Mouse (Mus musculus): Measurements from ENCODE around the gene Kansl1. TPM values are rescaled to one million over a fixed set of nuclear protein-coding genes. Genes with fewer than 3 reads are reported as not detected.

Gene Kansl1
- polyA plus RNA-seq, 1 experiment from 2014 or later = 30.2 TPM

- H3K27me3 ChIP-seq (ENCODE audit: control insufficient read depth, insufficient read depth, low read length) = no peaks in the 10 kb centered on the region
- no peaks in the 10 kb centered on the region for H3K4me1 ChIP-seq (ENCODE audit: control insufficient read depth, insufficient read depth, low read length)
- no peak overlapping the region for H3K9ac ChIP-seq (replicated peaks; ENCODE audit: low read depth, low read length)
- H3K4me3 ChIP-seq (ENCODE audit: low read depth, low read length) = no peak overlapping the region
- no peak for ATAC-seq (ENCODE audit: low read depth)
- H3K27ac ChIP-seq (ENCODE audit: low read depth, low read length) = no peak overlapping the region
- H3K9me3 ChIP-seq (ENCODE audit: control insufficient read depth, low read length) = no peaks in the 10 kb centered on the region
- no peaks in the 10 kb centered on the region for H3K36me3 ChIP-seq (ENCODE audit: control insufficient read depth, insufficient read depth, low read length)
- H3K4me2 ChIP-seq (ENCODE audit: low read depth, low read length) = no peak overlapping the region
- WGBS = 81% methylated on average over 1 of the region's 1 CpGs
These were observed 76.5 kb downstream of the Kansl1 start for GRCm38 (mm10) chr11:104392153-104392552.

- WGBS = 94% methylated on average over 1 of the region's 1 CpGs
- no peak for ATAC-seq (ENCODE audit: low read depth)
- Histone ChIP-seq H3K4me1 (ENCODE audit: control insufficient read depth, insufficient read depth, low read length) (no peaks in the 10 kb centered on the region), H3K36me3 (ENCODE audit: control insufficient read depth, insufficient read depth, low read length) (no peaks in the 10 kb centered on the region), H3K9me3 (ENCODE audit: control insufficient read depth, low read length) (no peaks in the 10 kb centered on the region), H3K27me3 (ENCODE audit: control insufficient read depth, insufficient read depth, low read length) (no peaks in the 10 kb centered on the region), H3K4me2 (ENCODE audit: low read depth, low read length) (no peak overlapping the region), H3K4me3 (ENCODE audit: low read depth, low read length) (no peak overlapping the region), H3K9ac (replicated peaks; ENCODE audit: low read depth, low read length) (no peak overlapping the region), H3K27ac (ENCODE audit: low read depth, low read length) (no peak overlapping the region)
These were observed 81.4 kb downstream of the Kansl1 start for GRCm38 (mm10) chr11:104387284-104387683.

GRCm38 (mm10) chr11:104386595-104386994 is 82.1 kb downstream of the Kansl1 start:
- no peak overlapping the region for H3K4me3 ChIP-seq (ENCODE audit: low read depth, low read length)
- no peak for ATAC-seq (ENCODE audit: low read depth)
- H3K4me2 ChIP-seq (ENCODE audit: low read depth, low read length) = no peak overlapping the region
- H3K4me1 ChIP-seq (ENCODE audit: control insufficient read depth, insufficient read depth, low read length) = no peaks in the 10 kb centered on the region
- no peaks in the 10 kb centered on the region for H3K9me3 ChIP-seq (ENCODE audit: control insufficient read depth, low read length)
- H3K27ac ChIP-seq (ENCODE audit: low read depth, low read length) = no peak overlapping the region
- H3K27me3 ChIP-seq (ENCODE audit: control insufficient read depth, insufficient read depth, low read length) = no peaks in the 10 kb centered on the region
- no peak overlapping the region for H3K9ac ChIP-seq (replicated peaks; ENCODE audit: low read depth, low read length)
- H3K36me3 ChIP-seq (ENCODE audit: control insufficient read depth, insufficient read depth, low read length) = no peaks in the 10 kb centered on the region
- whole genome bisulfite sequencing = 95% methylated on average over 1 of the region's 1 CpGs

- no peaks in the 10 kb centered on the region for H3K27me3 ChIP-seq (ENCODE audit: control insufficient read depth, insufficient read depth, low read length)
These were observed 85.4 kb downstream of the Kansl1 start for GRCm38 (mm10) chr11:104383167-104383810.

GRCm38 (mm10) chr11:104381887-104382286 is 86.8 kb downstream of the Kansl1 start:
- Histone ChIP-seq H3K9me3 (ENCODE audit: control insufficient read depth, low read length) (no peaks in the 10 kb centered on the region), H3K36me3 (ENCODE audit: control insufficient read depth, insufficient read depth, low read length) (no peaks in the 10 kb centered on the region), H3K27me3 (ENCODE audit: control insufficient read depth, insufficient read depth, low read length) (no peaks in the 10 kb centered on the region), H3K27ac (ENCODE audit: low read depth, low read length) (no peak overlapping the region), H3K4me3 (ENCODE audit: low read depth, low read length) (no peak overlapping the region), H3K9ac (replicated peaks; ENCODE audit: low read depth, low read length) (no peak overlapping the region), H3K4me1 (ENCODE audit: control insufficient read depth, insufficient read depth, low read length) (no peaks in the 10 kb centered on the region), H3K4me2 (ENCODE audit: low read depth, low read length) (no peak overlapping the region)
- WGBS = 85% methylated on average over 4 of the region's 4 CpGs
- ATAC-seq (ENCODE audit: low read depth) = no peak

More at GRCm38 (mm10) chr11:104383167-104383810, 85.4 kb downstream of the Kansl1 start:
- 95% methylated on average over 2 of the region's 2 CpGs for WGBS
- Histone ChIP-seq H3K4me3 (ENCODE audit: low read depth, low read length) (no peak overlapping the region), H3K4me2 (ENCODE audit: low read depth, low read length) (no peak overlapping the region), H3K9me3 (ENCODE audit: control insufficient read depth, low read length) (no peaks in the 10 kb centered on the region), H3K4me1 (ENCODE audit: control insufficient read depth, insufficient read depth, low read length) (no peaks in the 10 kb centered on the region), H3K36me3 (ENCODE audit: control insufficient read depth, insufficient read depth, low read length) (no peaks in the 10 kb centered on the region), H3K27ac (ENCODE audit: low read depth, low read length) (no peak overlapping the region), H3K9ac (replicated peaks; ENCODE audit: low read depth, low read length) (no peak overlapping the region)
- ATAC-seq (ENCODE audit: low read depth) = no peak

GRCm38 (mm10) chr11:104379635-104380034 is 89.0 kb downstream of the Kansl1 start:
- no peaks in the 10 kb centered on the region for H3K36me3 ChIP-seq (ENCODE audit: control insufficient read depth, insufficient read depth, low read length)
- no peak overlapping the region for H3K4me2 ChIP-seq (ENCODE audit: low read depth, low read length)
- no peak for ATAC-seq (ENCODE audit: low read depth)
- H3K9me3 ChIP-seq (ENCODE audit: control insufficient read depth, low read length) = no peaks in the 10 kb centered on the region
- WGBS = 71% methylated on average over 1 of the region's 1 CpGs
- H3K9ac ChIP-seq (replicated peaks; ENCODE audit: low read depth, low read length) = no peak overlapping the region
- H3K4me1 ChIP-seq (ENCODE audit: control insufficient read depth, insufficient read depth, low read length) = no peaks in the 10 kb centered on the region
- no peaks in the 10 kb centered on the region for H3K27me3 ChIP-seq (ENCODE audit: control insufficient read depth, insufficient read depth, low read length)
- H3K4me3 ChIP-seq (ENCODE audit: low read depth, low read length) = no peak overlapping the region
- H3K27ac ChIP-seq (ENCODE audit: low read depth, low read length) = no peak overlapping the region

GRCm38 (mm10) chr11:104376291-104376690 is 92.4 kb downstream of the Kansl1 start:
- peaks cover 8% of the 10 kb centered on the region; the same call in 1 of the 2 replicates for H3K36me3 ChIP-seq (ENCODE audit: control insufficient read depth, insufficient read depth, low read length)
- no peak overlapping the region for H3K4me2 ChIP-seq (ENCODE audit: low read depth, low read length)
- WGBS = 83% methylated on average over 3 of the region's 3 CpGs
- H3K9ac ChIP-seq (replicated peaks; ENCODE audit: low read depth, low read length) = no peak overlapping the region
- H3K4me3 ChIP-seq (ENCODE audit: low read depth, low read length) = no peak overlapping the region
- no peak overlapping the region for H3K27ac ChIP-seq (ENCODE audit: low read depth, low read length)
- ATAC-seq (ENCODE audit: low read depth) = no peak
- no peaks in the 10 kb centered on the region for H3K9me3 ChIP-seq (ENCODE audit: control insufficient read depth, low read length)
- no peaks in the 10 kb centered on the region for H3K4me1 ChIP-seq (ENCODE audit: control insufficient read depth, insufficient read depth, low read length)
- no peaks in the 10 kb centered on the region for H3K27me3 ChIP-seq (ENCODE audit: control insufficient read depth, insufficient read depth, low read length)

GRCm38 (mm10) chr11:104367486-104368190 is 101.0 kb downstream of the Kansl1 start:
- Histone ChIP-seq H3K4me3 (ENCODE audit: low read depth, low read length) (no peak overlapping the region), H3K36me3 (ENCODE audit: control insufficient read depth, insufficient read depth, low read length) (no peaks in the 10 kb centered on the region), H3K9ac (replicated peaks; ENCODE audit: low read depth, low read length) (no peak overlapping the region), H3K27ac (ENCODE audit: low read depth, low read length) (no peak overlapping the region), H3K27me3 (ENCODE audit: control insufficient read depth, insufficient read depth, low read length) (no peaks in the 10 kb centered on the region), H3K4me1 (ENCODE audit: control insufficient read depth, insufficient read depth, low read length) (no peaks in the 10 kb centered on the region), H3K9me3 (ENCODE audit: control insufficient read depth, low read length) (no peaks in the 10 kb centered on the region), H3K4me2 (ENCODE audit: low read depth, low read length) (no peak overlapping the region)
- ATAC-seq (ENCODE audit: low read depth) = no peak
- 89% methylated on average over 5 of the region's 5 CpGs for WGBS

- Histone ChIP-seq H3K27ac (ENCODE audit: low read depth, low read length) (no peak overlapping the region), H3K4me3 (ENCODE audit: low read depth, low read length) (no peak overlapping the region), H3K9me3 (ENCODE audit: control insufficient read depth, low read length) (no peaks in the 10 kb centered on the region), H3K9ac (replicated peaks; ENCODE audit: low read depth, low read length) (no peak overlapping the region), H3K36me3 (ENCODE audit: control insufficient read depth, insufficient read depth, low read length) (no peaks in the 10 kb centered on the region), H3K27me3 (ENCODE audit: control insufficient read depth, insufficient read depth, low read length) (no peaks in the 10 kb centered on the region), H3K4me1 (ENCODE audit: control insufficient read depth, insufficient read depth, low read length) (no peaks in the 10 kb centered on the region), H3K4me2 (ENCODE audit: low read depth, low read length) (no peak overlapping the region)
- 90% methylated on average over 2 of the region's 2 CpGs for WGBS
- ATAC-seq (ENCODE audit: low read depth) = no peak
These were observed 104.6 kb downstream of the Kansl1 start for GRCm38 (mm10) chr11:104363823-104364600.

Data from neural tube, embryonic 14.5 days (tissue).